Mouse (Mus musculus): ENCODE results near the gene Inhbb.

GRCm38 (mm10) chr1:119404798-119405197, 17.2 kb downstream of the Inhbb start:
- TF ChIP-seq USF1 (IDR thresholded peaks at IDR 0.05; ENCODE audit: low read depth, low read length) (no peak), CTCF (IDR thresholded peaks at IDR 0.05 in 2 of 3, conservative IDR thresholded peaks at IDR 0.05 in 1 of 3; ENCODE audit: control insufficient read depth in 1 of 3, insufficient read depth in 1 of 3, low read depth in 2 of 3, low read length in 3 of 3, poor library complexity in 1 of 3, severe bottlenecking in 1 of 3) (no peak), TAL1 (IDR thresholded peaks at IDR 0.05; ENCODE audit: low read length) (no peak), NRF1 (IDR thresholded peaks at IDR 0.05; ENCODE audit: insufficient read depth, low read depth, low read length, poor library complexity, severe bottlenecking) (no peak), UBTF (IDR thresholded peaks at IDR 0.05; ENCODE audit: borderline replicate concordance, insufficient read depth, low read depth, low read length) (no peak), POLR2A (IDR thresholded peaks at IDR 0.05; ENCODE audit: control insufficient read depth in 1 of 2, insufficient read depth in 1 of 2, low read depth in 1 of 2, low read length in 2 of 2, poor library complexity in 1 of 2) (no peak), EP300 (IDR thresholded peaks at IDR 0.05; ENCODE audit: low read depth in 1 of 2, low read length in 2 of 2) (no peak), JUND (IDR thresholded peaks at IDR 0.05; ENCODE audit: low read depth, low read length) (no peak), GATA1 (IDR thresholded peaks at IDR 0.05; ENCODE audit: low read depth, low read length) (no peak), MAX (IDR thresholded peaks at IDR 0.05; ENCODE audit: low read length) (no peak), ELF1 (IDR thresholded peaks at IDR 0.05; ENCODE audit: low read depth, low read length) (no peak), TBP (IDR thresholded peaks at IDR 0.05; ENCODE audit: low read depth, low read length) (no peak), CHD2 (IDR thresholded peaks at IDR 0.05; ENCODE audit: low read length) (no peak)

Data from MEL (cell line).